Mouse (Mus musculus): ENCODE measurements around the gene Cuedc1.

The Cuedc1 gene

DNA sequence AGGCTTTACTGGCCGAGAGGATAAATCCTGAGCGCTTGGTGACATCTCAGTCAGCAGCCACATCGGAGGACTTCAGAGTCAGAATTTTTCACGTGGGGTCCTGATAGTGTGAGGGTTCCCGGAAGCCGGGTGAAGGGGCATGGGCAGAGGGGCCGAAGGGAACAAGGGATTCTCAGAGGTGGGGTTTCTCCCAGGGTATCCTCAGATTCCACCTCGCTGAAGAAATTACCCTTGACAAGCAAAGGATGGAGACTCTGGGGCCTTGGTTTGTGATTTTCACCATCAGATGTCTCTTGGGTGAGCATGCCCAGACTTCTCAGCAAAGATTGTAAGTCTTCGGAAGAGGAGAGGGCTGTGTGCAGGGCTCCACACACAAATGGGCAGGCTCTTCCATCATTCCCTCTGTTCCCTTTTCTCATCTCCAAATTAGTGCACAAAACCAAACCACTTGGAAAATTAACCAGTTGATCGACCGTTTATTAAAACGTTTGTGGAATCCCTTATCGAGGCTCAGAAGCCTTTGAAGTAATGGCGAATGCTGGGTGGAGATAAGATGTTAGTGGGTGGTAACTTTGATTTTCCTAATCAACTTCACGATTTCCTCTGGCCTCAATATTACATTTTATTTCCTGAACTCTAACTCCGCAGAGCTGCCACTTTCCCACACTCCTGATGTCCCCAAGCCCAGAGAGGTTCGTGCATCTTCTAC, at the start of gene Cuedc1:
Gene Cuedc1, plus strand, starts transcription at position 38 of the 709 bp plus-strand sequence.
- no peak for DNase-seq (ENCODE audit: inconsistent ontology term)

DNA sequence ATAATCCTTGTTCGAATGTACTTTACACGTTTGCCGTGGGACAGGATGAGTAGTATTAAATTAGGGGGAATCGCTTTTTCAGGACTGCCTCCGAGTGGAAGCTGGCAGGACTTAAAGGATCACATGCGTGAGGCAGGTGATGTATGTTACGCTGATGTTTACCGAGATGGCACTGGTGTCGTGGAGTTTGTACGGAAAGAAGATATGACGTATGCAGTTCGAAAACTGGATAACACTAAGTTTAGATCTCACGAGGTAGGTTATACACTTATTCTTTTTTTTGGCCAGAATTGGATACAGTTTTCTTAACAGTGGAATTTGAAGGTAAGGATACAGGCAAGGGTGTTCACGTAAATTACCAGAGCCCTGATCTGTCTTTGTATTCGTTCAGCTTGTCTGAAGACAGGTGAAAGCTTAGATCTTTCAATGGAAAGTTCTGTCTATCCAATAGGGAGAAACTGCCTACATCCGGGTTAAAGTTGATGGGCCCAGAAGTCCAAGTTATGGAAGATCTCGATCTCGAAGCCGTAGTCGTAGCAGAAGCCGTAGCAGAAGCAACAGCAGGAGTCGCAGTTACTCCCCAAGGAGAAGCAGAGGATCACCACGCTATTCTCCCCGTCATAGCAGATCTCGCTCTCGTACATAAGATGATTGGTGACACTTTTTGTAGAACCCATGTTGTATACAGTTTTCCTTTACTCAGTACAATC, 48.7 kb upstream of the Cuedc1 start:
- DNase-seq (ENCODE audit: inconsistent ontology term) = no peak

DNA sequence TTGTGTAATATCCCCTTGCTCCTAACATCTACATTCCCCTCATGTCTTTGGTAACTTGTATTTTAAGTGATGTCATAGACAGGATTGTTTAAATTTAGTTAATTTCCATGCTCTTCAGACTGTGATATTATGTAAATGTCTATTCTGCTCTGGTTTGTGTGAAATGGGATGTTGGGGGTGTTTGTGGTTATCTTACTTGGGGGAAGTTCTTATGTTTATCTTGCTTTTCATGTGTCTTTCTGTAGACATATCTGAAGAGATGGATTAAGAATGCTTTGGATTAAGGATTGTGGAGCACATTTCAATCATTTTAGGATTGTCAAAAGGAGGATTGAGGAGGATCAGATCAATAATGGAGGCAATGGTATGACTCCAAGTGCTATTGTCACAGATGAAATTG, 48.1 kb upstream of the Cuedc1 start:
- no peak for DNase-seq (ENCODE audit: inconsistent ontology term)

DNA sequence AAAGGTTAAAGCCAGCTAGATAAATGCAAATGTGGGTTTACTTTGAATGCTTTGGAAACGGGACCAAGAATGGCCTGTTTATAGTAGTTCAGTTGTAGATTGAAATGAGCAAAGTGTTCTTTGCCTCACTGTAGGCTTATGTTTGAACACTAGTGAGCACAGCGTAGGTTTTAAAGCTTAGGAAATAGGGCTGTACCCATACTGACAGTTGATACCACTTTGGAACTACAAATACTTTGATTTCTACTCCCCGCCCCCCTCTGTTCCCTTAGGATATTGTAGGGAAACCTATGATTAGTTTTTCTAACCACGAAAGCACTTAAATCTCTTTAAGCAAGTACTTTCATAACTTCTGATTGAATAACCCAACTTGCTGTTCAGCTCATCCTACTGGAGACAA, 45.2 kb upstream of the Cuedc1 start:
- no peak for DNase-seq (ENCODE audit: inconsistent ontology term)

DNA sequence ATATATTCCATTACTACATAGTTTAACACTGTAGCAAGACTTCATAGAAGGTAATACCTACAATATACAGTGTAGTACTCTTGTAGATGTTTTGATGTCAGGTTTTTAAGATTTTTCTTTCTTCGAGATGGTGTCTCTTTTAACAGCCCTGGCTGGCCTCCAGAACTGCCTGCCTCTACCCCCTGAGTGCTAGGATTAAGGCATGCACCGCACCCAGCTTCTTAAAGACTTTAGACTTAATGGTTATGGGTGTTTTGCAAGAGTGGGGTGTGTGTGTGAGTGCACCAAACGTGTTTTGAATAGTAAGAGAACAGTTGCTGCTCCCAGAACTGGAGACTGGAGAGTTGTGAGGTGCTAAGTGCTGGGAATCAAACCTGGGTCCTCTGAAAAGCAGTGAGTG, 44.0 kb upstream of the Cuedc1 start:
- DNase-seq (ENCODE audit: inconsistent ontology term) = no peak

DNA sequence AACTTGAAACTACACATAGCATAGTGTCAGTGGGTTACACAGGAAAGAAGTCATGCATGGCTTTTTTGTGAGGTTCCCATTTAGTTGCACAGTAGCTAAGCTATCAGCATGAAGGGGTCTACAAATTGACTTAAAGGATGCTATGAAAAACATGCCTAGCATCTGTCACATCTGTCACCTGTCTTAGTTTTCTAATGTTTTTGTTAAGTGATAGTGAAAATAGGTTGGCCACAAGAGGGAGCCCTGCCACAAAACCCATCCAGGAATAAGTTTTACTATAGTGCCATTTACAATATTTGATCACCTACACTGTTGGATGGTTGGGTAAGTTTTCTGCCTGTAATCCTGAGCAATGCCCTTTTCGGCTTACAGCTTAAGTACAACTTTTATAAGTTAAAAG, 43.3 kb upstream of the Cuedc1 start:
- DNase-seq (ENCODE audit: inconsistent ontology term) = peak; percentile 28

DNA sequence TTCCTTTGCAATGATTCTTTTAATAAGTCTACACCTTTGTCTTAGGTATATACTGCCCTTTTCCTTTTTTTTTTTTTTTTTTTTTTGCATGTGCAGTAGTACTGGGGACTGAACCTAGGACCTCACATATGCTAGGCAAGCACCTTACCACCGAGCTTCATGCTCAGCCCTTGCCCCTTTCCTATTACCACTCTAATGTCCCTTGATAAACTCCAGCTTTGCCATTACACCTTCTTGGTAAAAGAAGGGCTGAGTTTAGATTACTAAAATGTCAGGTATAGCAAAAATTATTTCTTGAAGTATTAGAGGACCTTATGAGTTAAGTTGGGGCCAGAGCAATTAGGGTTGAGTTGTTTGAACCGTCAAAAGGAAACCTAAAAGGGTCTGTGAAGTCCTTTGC, 42.1 kb upstream of the Cuedc1 start:
- no peak for DNase-seq (ENCODE audit: inconsistent ontology term)

DNA sequence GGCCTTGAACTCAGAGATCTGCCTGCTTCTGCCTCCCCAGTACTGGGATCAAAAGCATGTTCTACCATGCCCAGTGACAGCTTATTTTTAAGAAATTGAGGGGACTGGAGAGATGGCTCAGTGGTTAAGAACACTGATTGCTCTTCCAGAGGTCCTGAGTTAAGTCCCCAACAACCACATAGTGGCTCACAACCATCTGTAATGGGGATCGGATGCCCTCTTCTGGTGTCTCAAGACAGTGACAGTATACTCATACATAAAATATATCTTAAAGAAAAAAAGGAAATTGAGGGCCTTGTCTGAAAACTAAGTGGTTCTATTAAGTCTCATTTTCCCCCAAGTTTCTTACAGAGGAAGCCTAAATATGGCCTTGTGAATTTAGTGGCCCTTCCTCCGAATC, 40.1 kb upstream of the Cuedc1 start:
- DNase-seq (ENCODE audit: inconsistent ontology term) = no peak

DNA sequence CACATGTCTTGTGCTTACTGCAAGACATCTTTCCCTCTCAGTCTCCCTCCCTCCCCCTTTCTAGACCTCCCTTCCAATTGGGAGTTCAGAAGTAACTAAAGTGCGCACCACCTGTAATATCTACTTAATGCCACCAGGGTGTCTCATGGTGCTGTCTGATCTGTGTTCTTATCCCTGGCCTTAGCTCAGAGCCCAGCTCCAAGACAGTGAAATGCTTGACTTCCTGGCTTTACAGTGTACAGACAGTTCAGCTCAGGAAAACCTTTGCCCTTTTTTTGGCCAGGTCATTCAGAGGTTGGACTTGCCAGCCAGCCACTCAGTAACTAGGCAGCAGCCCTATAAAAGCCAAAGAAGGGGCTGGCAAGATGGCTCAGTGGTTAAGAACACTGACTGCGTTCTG, 38.7 kb upstream of the Cuedc1 start:
- DNase-seq (ENCODE audit: inconsistent ontology term) = peak; percentile 52

DNA sequence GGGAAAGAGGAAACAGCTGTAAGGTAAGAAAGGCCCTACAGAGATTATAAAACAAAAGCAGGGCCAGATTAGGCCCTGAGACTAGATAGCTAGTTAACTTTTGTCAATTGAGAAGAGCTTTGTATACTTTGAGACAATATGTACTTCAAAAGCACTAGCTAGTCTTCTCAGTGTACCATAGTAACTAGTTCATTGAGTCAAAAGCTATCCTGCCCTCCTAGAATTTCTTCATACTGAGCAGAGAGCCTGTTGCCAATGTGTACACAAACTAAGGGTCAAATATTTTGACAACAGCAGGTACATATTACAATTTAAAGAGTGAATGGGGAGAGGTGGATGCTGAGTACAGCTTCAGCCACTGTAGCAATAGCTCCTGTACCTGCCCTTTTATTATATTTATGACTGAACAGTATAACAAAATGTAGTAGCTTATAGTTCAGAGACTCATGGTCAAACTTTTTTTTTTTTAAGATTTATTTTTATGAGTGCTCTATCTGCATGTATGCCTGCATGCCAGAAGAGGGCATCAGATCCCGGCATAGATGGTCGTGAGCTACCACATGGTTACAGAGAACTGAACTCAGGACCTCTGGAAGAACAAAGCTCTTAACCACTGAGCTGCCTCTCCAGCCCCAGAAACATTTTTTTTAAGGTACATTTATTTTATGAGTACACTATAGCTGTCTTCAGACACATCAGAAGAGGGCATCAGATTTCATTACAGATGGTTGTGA, 35.8 kb upstream of the Cuedc1 start:
- DNase-seq (ENCODE audit: inconsistent ontology term) = no peak

DNA sequence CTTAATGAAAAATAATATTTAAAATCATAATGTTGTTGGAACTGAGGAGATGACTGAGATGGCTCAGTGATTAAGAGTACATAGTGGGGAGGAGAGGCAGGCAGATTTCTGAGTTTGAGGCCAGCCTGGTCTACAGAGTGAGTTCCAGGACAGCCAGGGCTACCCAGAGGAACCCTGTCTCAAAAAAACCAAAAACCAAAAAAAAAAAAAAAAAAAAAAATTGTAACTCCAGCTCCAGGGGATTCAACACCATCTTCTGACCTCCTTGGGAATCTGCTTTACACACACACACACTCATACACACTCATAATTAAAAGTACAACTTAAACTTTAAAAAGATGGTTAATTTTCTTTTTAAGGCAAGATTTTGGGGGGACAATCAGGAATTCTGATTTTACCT, 32.1 kb upstream of the Cuedc1 start:
- no peak for DNase-seq (ENCODE audit: inconsistent ontology term)

DNA sequence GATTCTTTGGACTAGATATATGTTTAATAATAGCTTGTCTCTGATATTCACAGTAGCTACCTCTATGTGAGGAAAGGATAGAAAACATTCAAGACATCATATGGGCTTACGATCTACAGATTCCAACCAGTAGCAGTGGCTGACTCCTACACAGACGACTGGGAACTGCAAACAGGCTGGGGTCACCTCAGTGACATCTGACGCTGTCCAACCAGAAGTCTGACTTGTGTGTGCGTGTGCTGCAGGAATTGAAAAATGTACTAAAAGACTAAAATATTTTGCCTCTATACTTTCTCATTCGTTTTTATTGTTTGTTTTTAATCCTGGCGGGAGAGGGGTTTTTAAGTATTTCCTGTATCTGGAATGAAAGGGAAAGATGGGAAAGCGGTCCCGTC, 30.7 kb upstream of the Cuedc1 start:
- no peak for DNase-seq (ENCODE audit: inconsistent ontology term)

DNA sequence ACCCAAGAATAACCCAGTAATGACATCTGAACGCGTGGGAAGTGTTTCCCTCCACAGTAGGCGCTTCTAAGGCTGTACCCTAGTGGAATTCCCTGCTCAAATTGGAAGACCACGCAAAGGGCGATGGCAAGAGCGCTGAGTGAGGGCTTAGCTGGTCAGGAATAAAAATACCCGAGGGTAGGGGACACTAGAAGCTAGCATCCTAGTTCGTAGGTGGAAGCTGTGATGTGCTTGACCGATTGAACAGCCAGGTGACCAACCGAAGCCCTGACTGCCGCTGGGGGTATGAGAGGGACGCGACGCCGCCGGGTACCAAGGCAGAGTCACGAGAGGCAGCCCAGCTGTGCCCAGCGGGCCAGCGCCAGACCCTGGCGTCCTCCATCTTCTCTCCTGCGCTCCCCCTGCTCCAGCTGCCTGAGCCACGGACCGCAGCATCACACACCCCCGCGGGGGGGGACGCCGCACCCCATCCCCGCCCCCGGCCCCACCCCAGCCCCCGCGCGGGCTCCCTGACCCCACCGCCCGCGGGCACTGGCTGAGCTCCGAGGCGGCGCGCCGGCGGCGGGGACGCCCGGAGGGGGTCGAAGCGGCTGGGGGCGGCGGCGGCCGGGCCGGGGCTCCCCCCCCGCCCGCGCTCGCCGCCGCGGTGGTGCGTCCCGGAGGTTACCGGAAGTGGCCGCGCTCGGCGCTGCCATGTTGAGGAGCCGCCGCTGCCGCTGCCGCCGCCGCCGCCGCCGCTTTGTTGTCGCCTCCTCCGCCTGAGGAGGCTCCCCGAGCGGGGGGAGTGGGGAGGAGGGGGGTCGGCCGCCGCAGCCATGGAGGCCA, 30.1 kb upstream of the Cuedc1 start, which contains the start of gene Vezf1:
Gene Vezf1, plus strand, starts transcription at position 694 of the 825 bp plus-strand sequence.
- peak; percentile 80 for DNase-seq (ENCODE audit: inconsistent ontology term)

DNA sequence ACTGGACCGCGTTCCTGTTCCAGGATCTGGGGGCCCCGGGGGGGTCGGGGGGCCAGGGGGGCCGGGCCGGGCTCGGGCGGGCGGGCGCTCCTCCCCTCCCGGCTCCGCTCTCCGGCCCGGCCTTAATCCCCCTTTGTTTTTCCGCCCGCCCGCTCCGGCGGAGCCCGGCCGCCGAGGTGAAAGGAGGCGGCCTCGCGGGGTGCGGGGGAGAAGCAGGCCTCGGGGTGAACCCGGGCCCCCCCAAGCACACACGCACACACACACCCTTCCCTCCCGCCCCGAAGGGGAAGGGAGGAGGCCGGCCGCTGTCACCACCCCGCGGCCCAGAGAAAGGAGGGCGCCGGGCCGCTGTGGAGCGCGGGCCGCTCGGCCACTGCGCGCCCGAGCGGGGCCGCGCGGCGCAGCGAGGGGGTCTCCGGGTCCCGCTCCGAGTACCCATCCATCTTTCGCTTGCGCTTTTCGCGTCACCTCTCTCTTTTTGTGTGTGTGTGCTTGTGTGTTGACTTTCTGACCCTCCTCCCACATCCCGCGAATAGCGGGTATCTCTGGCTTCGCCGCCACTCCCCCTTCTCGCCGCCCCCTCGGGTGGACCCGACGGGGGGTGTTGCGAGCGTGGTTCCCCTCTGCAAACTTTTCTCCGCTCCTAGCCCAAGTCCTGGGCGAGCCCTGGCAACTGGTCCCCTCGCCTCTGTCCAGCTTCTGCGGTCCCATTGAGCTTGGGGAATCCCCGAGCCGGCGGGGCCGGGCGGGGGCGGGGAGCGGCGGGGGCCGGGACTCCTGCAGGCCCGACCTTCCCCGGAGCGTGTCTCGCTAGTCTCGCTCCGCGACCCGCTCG, 29.2 kb upstream of the Cuedc1 start:
- DNase-seq (ENCODE audit: inconsistent ontology term) = peak; percentile 84

DNA sequence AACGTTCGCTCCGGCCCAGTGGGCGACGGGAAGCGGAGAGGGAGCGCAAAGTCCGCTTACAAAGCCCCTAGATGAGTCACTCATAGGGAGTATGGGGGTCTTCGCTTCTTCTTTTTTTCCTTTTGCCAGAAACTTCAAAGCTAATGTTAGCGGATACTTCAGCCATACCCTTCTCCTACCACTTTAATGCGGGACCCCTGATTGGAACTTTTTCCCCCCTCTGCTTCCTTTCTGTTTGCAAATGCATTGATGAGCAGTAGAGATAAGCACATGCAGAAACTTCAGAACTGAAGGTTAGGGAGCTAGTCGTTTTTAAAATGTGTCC, 28.6 kb upstream of the Cuedc1 start:
- no peak for DNase-seq (ENCODE audit: inconsistent ontology term)

DNA sequence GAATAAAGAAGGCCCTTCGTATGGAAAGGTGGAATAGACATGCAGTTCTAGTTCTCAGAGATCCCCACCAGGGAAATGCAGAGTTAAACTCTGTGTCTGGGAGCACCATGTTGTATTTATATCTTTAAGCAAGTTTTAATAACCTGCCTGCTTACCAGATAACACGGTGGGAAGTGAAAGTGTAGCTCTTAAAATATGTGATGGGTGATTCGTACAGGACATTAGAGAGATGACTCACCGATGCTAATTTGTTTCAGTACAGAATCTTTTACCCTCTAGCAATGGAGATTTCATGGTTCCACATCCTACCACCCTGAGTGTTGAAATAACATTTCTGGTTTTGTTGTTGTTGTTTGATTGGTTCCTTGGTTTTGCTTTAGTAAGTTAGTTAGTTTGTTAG, 27.5 kb upstream of the Cuedc1 start:
- DNase-seq (ENCODE audit: inconsistent ontology term) = peak; percentile 55

DNA sequence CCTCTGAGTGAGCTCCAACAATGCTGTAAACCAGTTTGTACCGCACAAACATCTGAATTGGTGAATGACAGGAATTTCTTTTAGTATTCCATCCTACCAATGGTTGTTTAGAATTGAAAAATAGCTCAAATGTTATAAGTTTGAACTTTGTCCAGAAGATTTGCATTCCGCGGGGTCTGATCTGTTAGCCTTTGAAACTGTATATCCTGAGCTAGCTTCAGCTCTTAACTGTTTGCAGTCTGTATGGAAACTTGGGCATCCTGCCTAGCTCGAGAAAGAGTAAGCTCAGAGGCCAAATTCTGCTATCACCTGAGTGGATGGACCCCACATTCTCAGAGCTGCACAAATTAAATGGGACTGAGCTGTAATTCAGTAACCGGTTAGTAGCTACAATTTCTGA, 26.7 kb upstream of the Cuedc1 start:
- peak; percentile 55 for DNase-seq (ENCODE audit: inconsistent ontology term)

DNA sequence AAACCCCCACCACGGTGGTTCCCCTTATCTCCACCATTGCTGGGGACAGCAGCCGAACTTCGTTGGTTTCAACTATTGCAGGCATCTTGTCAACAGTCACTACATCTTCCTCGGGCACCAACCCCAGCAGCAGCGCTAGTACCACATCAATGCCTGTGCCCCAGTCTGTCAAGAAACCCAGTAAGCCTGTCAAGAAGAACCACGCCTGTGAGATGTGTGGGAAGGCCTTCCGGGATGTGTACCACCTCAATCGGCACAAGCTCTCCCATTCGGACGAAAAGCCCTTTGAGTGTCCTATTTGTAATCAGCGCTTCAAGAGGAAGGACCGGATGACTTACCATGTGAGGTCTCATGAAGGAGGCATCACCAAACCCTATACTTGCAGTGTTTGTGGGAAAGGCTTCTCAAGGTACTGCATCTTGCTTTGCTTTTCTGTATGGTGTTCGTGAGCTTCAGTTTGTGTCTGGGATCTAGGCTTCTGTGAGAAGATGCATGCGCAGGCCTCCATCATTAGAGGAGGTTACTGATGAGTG, 24.4 kb upstream of the Cuedc1 start:
- DNase-seq (ENCODE audit: inconsistent ontology term) = no peak

DNA sequence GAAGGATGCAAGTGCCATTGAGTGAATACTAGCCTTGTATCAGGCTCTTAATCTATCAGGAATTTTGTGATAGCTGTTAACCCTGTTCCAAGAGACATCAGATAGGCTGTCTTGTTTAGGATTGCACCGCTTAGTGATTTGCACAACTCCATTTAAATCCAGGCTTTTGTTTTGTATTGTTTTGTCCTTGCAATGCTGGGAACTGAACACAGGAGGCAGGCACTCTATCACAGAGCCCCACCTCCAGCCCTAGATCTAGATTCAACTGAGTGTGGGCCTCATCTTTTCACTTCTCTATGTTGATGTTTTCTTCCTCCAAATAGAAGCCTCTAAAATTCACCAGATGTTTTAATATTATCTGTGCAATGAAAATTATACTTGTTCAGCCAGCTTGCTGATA, 22.2 kb upstream of the Cuedc1 start:
- no peak for DNase-seq (ENCODE audit: inconsistent ontology term)

DNA sequence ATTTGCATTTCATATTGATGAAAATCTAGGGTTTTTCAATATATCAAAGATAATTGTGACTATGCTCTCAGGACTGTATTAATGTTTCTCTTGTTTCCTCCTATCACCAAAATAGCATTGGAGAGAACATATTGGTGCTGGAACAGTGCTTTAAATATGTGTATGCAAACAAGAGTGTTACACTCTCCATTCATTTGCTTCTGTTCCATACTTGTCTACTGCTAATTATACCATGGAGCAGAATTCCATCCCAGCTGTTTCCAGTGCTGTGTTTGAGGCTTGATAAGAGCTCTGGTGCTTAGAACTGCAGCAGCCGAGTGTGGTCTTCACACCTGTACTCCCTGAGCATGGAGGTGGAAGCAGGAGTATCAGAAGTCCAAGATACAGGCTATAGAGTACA, 21.5 kb upstream of the Cuedc1 start:
- DNase-seq (ENCODE audit: inconsistent ontology term) = no peak

DNA sequence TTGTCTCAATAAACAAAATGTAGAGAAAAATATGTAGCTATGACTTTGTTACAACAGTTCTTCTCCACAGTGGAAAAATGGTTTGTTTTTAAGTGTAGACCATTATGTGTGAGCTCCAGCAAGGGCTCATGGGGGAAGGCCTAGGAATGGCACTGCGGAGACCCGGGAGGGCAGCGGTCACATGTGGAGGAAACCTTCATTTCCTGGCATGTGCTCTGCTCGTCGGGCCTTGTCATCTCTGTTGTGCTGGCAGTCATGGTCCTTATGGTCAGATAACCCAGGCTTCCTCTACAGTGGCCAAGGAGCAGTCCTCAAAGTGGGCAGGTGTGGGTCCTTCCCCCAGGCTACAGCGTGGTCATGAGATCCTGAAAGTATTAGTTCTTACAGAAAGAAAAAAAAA, 14.2 kb upstream of the Cuedc1 start:
- DNase-seq (ENCODE audit: inconsistent ontology term) = no peak

Measured in Muller cell, postnatal 12 days (primary cell).